Mouse (Mus musculus): ENCODE data around the gene Bpifb5. TPM values are rescaled to one million over a fixed set of nuclear protein-coding genes. Genes with fewer than 3 reads are reported as not detected.

Bpifb5 gene
- polyA plus RNA-seq, 1 experiment from 2014 or later: not detected

DNA sequence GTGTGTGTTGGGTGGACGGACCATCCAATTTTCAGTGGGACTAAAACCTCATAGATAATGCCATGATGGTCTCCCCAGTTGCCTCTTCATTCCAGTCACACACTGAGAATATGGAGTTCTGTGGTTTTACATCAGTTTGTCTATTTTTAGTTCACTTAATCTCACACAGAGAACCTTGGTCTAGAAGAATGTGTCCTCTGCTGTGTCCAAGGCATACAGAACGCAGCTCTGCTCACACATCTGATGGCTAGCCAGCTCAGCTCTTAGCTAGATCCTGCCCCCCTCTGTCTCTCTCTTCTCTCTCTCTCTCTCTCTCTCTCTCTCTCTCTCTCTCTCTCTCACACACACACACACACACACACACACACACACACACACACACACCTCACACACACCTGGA is 31.4 kb upstream of the Bpifb5 start:
- Histone ChIP-seq H3K9me3 (ENCODE audit: control insufficient read depth, low read length) (no peaks in the 10 kb centered on the region), H3K4me3 (ENCODE audit: low read depth, low read length) (no peak overlapping the region), H3K36me3 (ENCODE audit: control insufficient read depth, insufficient read depth, low read length) (no peaks in the 10 kb centered on the region), H3K9ac (ENCODE audit: low read length) (no peak overlapping the region), H3K27ac (ENCODE audit: low read depth) (no peak overlapping the region), H3K4me2 (ENCODE audit: low read length) (no peak overlapping the region), H3K4me1 (replicated peaks; ENCODE audit: control insufficient read depth, insufficient read depth, low read length) (no peaks in the 10 kb centered on the region), H3K27me3 (replicated peaks; ENCODE audit: control insufficient read depth, insufficient read depth, low read length) (no peaks in the 10 kb centered on the region)
- WGBS: 69% methylated on average over 2 of the region's 2 CpGs
- ATAC-seq (replicated peaks; ENCODE audit: low FRiP score, low TSS enrichment, low read depth): no peak
- no peak for DNase-seq (ENCODE audit: low spot score)

DNA sequence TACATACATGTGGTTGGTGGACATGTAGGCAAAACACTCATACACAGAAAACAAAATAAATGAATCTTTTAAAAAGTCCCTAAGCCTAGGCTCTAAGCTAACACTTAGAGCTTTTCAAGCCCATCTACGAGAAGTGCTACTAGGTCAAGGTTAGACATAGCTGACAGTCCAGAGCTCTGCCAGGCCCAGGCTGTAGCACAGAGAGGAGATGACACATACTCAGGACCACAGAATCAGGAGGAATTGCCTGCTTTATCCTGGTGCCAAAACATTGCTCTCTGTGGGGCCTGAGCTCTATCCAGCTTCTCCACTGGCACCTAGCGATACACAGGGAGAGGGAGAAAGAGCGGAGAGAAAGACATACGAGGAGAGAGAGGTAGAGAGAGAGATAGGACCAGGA is 30.5 kb upstream of the Bpifb5 start:
- H3K9me3 ChIP-seq (ENCODE audit: control insufficient read depth, low read length): no peaks in the 10 kb centered on the region
- H3K9ac ChIP-seq (ENCODE audit: low read length): no peak overlapping the region
- H3K36me3 ChIP-seq (ENCODE audit: control insufficient read depth, insufficient read depth, low read length): no peaks in the 10 kb centered on the region
- DNase-seq (ENCODE audit: low spot score): no peak
- WGBS: 82% methylated on average over 4 of the region's 4 CpGs
- no peak overlapping the region for H3K27ac ChIP-seq (ENCODE audit: low read depth)
- H3K4me1 ChIP-seq (replicated peaks; ENCODE audit: control insufficient read depth, insufficient read depth, low read length): no peaks in the 10 kb centered on the region
- ATAC-seq (replicated peaks; ENCODE audit: low FRiP score, low TSS enrichment, low read depth): no peak
- H3K4me2 ChIP-seq (ENCODE audit: low read length): no peak overlapping the region
- H3K27me3 ChIP-seq (replicated peaks; ENCODE audit: control insufficient read depth, insufficient read depth, low read length): no peaks in the 10 kb centered on the region
- H3K4me3 ChIP-seq (ENCODE audit: low read depth, low read length): no peak overlapping the region

DNA sequence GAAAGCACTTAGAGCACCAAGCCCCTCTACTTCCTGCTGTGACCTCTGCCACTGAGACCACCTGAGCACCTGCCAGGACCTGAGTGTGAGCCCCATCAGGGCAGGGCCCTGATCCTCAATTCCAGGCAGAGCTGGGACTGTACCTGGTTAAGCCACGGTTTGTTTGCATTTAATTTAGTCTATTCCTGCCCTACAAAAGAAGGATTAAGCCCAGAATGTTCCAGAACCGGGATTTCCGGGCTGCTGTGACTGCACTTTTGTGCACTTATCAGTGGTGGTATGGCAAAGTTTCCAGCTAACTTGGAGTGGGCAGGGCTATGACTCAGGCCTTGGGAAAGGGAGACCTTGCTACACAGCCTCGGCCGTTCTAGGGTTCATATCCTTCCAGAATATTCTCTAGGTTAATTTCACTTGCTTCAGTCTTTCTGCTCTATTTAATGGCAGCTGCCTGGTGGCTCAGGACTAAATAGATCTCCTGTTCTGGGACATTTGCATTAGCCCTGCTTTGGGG is 29.5 kb upstream of the Bpifb5 start:
- no peak for DNase-seq (ENCODE audit: low spot score)
- ATAC-seq (replicated peaks; ENCODE audit: low FRiP score, low TSS enrichment, low read depth): no peak

DNA sequence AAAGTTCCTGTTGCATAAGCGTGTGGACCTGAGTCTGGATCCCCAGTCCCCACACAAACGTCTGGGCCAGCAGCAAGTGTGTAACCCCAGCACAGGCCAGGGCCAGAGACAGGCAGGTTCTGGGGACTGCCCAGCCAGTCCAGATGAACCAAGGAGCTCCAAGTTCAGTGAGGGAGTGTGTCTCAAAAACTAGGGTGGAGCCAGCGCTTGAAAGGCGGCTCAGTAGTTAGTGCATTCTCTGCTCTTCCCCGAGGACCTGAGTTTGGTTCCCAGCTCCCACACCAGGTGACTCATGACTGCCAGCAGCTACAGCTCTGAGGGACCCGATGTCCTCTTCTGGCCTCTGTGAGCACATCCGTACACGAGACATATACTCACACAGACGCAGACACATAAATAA is 26.5 kb upstream of the Bpifb5 start:
- WGBS: 86% methylated on average over 9 of the region's 9 CpGs

More for the DNA sequence above, 29.5 kb upstream of the Bpifb5 start:
- no peak overlapping the region for H3K4me2 ChIP-seq (ENCODE audit: low read length)
- no peaks in the 10 kb centered on the region for H3K4me1 ChIP-seq (replicated peaks; ENCODE audit: control insufficient read depth, insufficient read depth, low read length)
- no peaks in the 10 kb centered on the region for H3K36me3 ChIP-seq (ENCODE audit: control insufficient read depth, insufficient read depth, low read length)
- H3K9ac ChIP-seq (ENCODE audit: low read length): no peak overlapping the region
- no peaks in the 10 kb centered on the region for H3K9me3 ChIP-seq (ENCODE audit: control insufficient read depth, low read length)
- no peak overlapping the region for H3K27ac ChIP-seq (ENCODE audit: low read depth)
- no peaks in the 10 kb centered on the region for H3K27me3 ChIP-seq (replicated peaks; ENCODE audit: control insufficient read depth, insufficient read depth, low read length)
- WGBS: 76% methylated on average over 5 of the region's 5 CpGs
- H3K4me3 ChIP-seq (ENCODE audit: low read depth, low read length): no peak overlapping the region

DNA sequence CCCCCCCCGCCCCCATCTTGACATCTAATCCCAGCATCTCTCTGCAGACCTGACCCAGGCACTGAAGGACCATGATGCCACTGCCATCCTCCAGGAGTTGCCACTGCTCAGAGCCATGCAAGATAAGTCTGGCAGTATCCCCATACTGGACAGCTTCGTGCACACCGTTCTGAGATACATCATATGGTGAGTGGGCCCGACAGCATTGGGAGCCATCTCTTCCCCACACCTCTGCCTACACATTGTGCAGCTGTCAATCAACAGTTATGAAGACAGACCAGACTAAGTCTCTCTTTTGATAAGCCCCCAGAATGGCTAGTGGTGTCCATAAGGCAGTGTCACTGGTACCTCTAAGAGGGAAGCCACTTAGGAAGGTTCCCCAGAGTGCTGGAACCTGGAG is 18.9 kb upstream of the Bpifb5 start:
- H3K4me1 ChIP-seq (replicated peaks; ENCODE audit: control insufficient read depth, insufficient read depth, low read length): no peaks in the 10 kb centered on the region
- H3K4me3 ChIP-seq (ENCODE audit: low read depth, low read length): no peak overlapping the region
- no peaks in the 10 kb centered on the region for H3K9me3 ChIP-seq (ENCODE audit: control insufficient read depth, low read length)
- H3K36me3 ChIP-seq (ENCODE audit: control insufficient read depth, insufficient read depth, low read length): no peaks in the 10 kb centered on the region
- ATAC-seq (replicated peaks; ENCODE audit: low FRiP score, low TSS enrichment, low read depth) (no peak), DNase-seq (ENCODE audit: low spot score) (no peak)
- H3K9ac ChIP-seq (ENCODE audit: low read length): no peak overlapping the region
- H3K27ac ChIP-seq (ENCODE audit: low read depth): no peak overlapping the region
- whole genome bisulfite sequencing: 85% methylated on average over 4 of the region's 4 CpGs
- H3K27me3 ChIP-seq (replicated peaks; ENCODE audit: control insufficient read depth, insufficient read depth, low read length): no peaks in the 10 kb centered on the region
- H3K4me2 ChIP-seq (ENCODE audit: low read length): no peak overlapping the region

More for the DNA sequence above, 26.5 kb upstream of the Bpifb5 start:
- H3K4me2 ChIP-seq (ENCODE audit: low read length): no peak overlapping the region
- DNase-seq (ENCODE audit: low spot score) (no peak), ATAC-seq (replicated peaks; ENCODE audit: low FRiP score, low TSS enrichment, low read depth) (no peak)
- H3K9me3 ChIP-seq (ENCODE audit: control insufficient read depth, low read length): no peaks in the 10 kb centered on the region
- H3K36me3 ChIP-seq (ENCODE audit: control insufficient read depth, insufficient read depth, low read length): no peaks in the 10 kb centered on the region
- H3K4me1 ChIP-seq (replicated peaks; ENCODE audit: control insufficient read depth, insufficient read depth, low read length): no peaks in the 10 kb centered on the region
- no peak overlapping the region for H3K9ac ChIP-seq (ENCODE audit: low read length)
- H3K4me3 ChIP-seq (ENCODE audit: low read depth, low read length): no peak overlapping the region
- H3K27ac ChIP-seq (ENCODE audit: low read depth): no peak overlapping the region
- no peaks in the 10 kb centered on the region for H3K27me3 ChIP-seq (replicated peaks; ENCODE audit: control insufficient read depth, insufficient read depth, low read length)

DNA sequence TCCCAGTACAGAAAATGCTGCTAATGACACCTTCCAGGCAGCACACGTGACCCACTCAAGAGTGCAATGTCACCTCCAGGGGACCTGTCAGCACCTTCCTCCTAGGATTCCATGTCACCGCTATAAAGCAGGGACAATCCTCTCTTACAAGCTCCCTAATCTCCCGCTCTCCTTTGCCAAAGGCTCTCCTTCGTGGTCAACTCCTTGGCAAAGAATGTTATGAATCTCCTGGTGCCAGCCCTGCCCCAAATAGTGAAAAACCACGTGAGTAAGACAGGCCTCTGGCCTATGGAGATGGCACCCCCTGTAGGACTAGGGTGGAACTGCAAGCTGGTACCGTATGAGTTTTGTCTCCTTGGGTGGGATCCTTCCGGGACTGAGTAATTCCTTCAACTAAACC is 16.6 kb upstream of the Bpifb5 start:
- H3K9ac ChIP-seq (ENCODE audit: low read length): no peak overlapping the region
- H3K4me2 ChIP-seq (ENCODE audit: low read length): no peak overlapping the region
- DNase-seq (ENCODE audit: low spot score) (peak; percentile 53), ATAC-seq (replicated peaks; ENCODE audit: low FRiP score, low TSS enrichment, low read depth) (no peak)
- H3K27me3 ChIP-seq (replicated peaks; ENCODE audit: control insufficient read depth, insufficient read depth, low read length): no peaks in the 10 kb centered on the region
- no peaks in the 10 kb centered on the region for H3K9me3 ChIP-seq (ENCODE audit: control insufficient read depth, low read length)
- no peaks in the 10 kb centered on the region for H3K4me1 ChIP-seq (replicated peaks; ENCODE audit: control insufficient read depth, insufficient read depth, low read length)
- H3K36me3 ChIP-seq (ENCODE audit: control insufficient read depth, insufficient read depth, low read length): no peaks in the 10 kb centered on the region
- 64% methylated on average over 7 of the region's 7 CpGs for WGBS
- H3K4me3 ChIP-seq (ENCODE audit: low read depth, low read length): no peak overlapping the region
- H3K27ac ChIP-seq (ENCODE audit: low read depth): no peak overlapping the region

DNA sequence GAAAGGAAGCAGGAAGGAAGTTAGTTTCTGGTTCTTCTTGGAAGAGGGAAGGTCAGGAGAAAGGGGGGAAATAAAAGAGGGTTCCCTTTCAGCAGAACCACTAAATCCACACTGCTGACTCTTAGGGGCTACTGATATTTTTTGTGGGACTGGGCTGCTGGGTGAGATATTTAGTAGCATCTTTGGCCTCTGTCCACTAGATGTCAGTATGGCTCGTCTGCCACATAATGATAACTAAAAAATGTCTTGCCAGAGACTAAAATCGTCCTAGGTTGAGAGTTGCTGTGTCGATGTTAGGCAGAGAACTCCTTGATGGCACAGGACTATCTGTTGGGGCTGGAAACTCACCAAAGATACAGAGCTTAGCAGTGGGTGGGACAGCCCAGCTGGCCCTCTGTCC is 14.4 kb upstream of the Bpifb5 start:
- no peaks in the 10 kb centered on the region for H3K36me3 ChIP-seq (ENCODE audit: control insufficient read depth, insufficient read depth, low read length)
- H3K4me1 ChIP-seq (replicated peaks; ENCODE audit: control insufficient read depth, insufficient read depth, low read length): no peaks in the 10 kb centered on the region
- no peak overlapping the region for H3K4me3 ChIP-seq (ENCODE audit: low read depth, low read length)
- no peak overlapping the region for H3K27ac ChIP-seq (ENCODE audit: low read depth)
- H3K27me3 ChIP-seq (replicated peaks; ENCODE audit: control insufficient read depth, insufficient read depth, low read length): no peaks in the 10 kb centered on the region
- 11% methylated on average over 3 of the region's 3 CpGs for WGBS
- ATAC-seq (replicated peaks; ENCODE audit: low FRiP score, low TSS enrichment, low read depth) (no peak), DNase-seq (ENCODE audit: low spot score) (no peak)
- no peak overlapping the region for H3K9ac ChIP-seq (ENCODE audit: low read length)
- H3K9me3 ChIP-seq (ENCODE audit: control insufficient read depth, low read length): no peaks in the 10 kb centered on the region
- H3K4me2 ChIP-seq (ENCODE audit: low read length): no peak overlapping the region

DNA sequence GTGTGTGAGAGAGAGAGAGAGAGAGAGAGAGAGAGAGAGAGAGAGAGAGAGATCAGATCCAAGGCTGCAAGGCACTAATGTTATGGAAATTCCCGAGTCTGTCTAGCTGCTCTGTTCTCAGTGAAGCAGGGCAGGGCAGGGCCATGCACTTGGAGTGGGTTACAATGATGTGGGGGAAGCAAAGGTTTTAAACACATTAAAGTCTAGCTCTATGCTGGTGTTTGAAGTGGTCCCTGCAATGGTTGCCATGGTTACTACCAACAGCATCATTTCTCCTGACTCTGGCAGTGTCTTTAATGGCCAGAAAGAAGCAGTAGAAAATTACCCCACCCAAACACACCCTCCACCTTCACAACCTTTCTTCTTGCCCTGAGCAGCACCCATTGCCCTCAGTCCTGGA is 12.4 kb upstream of the Bpifb5 start:
- DNase-seq (ENCODE audit: low spot score) (no peak), ATAC-seq (replicated peaks; ENCODE audit: low FRiP score, low TSS enrichment, low read depth) (no peak)
- Histone ChIP-seq H3K4me2 (ENCODE audit: low read length) (no peak overlapping the region), H3K9me3 (ENCODE audit: control insufficient read depth, low read length) (no peaks in the 10 kb centered on the region), H3K27ac (ENCODE audit: low read depth) (no peak overlapping the region), H3K36me3 (ENCODE audit: control insufficient read depth, insufficient read depth, low read length) (no peaks in the 10 kb centered on the region), H3K4me1 (replicated peaks; ENCODE audit: control insufficient read depth, insufficient read depth, low read length) (no peaks in the 10 kb centered on the region), H3K9ac (ENCODE audit: low read length) (no peak overlapping the region), H3K4me3 (ENCODE audit: low read depth, low read length) (no peak overlapping the region), H3K27me3 (replicated peaks; ENCODE audit: control insufficient read depth, insufficient read depth, low read length) (no peaks in the 10 kb centered on the region)
- 55% methylated on average over 1 of the region's 1 CpGs for WGBS

DNA sequence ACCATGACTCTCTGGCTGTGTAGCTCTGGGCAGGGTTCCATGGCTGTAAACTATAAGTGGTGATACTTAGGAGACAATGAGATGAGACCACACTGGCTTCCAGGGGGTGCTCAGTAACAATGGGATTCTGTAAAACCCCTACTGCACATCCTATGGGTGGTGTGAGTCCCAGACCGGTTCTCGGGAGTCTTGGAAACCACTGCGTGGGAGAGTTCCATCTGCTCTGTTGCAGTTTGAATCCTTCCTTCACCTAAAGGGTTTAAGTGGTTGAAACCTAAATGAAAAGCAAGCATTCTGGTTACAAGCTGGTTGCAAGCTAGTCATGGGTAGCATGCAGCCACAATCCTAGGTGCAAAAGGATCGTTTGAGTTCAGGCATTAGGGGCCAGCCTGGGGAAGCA is 11.7 kb upstream of the Bpifb5 start:
- 89% methylated on average over 4 of the region's 4 CpGs for whole genome bisulfite sequencing
- Histone ChIP-seq H3K27me3 (replicated peaks; ENCODE audit: control insufficient read depth, insufficient read depth, low read length) (no peaks in the 10 kb centered on the region), H3K9me3 (ENCODE audit: control insufficient read depth, low read length) (no peaks in the 10 kb centered on the region), H3K27ac (ENCODE audit: low read depth) (no peak overlapping the region), H3K9ac (ENCODE audit: low read length) (no peak overlapping the region), H3K4me3 (ENCODE audit: low read depth, low read length) (no peak overlapping the region), H3K4me1 (replicated peaks; ENCODE audit: control insufficient read depth, insufficient read depth, low read length) (no peaks in the 10 kb centered on the region), H3K4me2 (ENCODE audit: low read length) (no peak overlapping the region), H3K36me3 (ENCODE audit: control insufficient read depth, insufficient read depth, low read length) (no peaks in the 10 kb centered on the region)
- ATAC-seq (replicated peaks; ENCODE audit: low FRiP score, low TSS enrichment, low read depth): no peak
- no peak for DNase-seq (ENCODE audit: low spot score)
